Mouse (Mus musculus): ENCODE data around the gene Tomm40.

Gene Tomm40

GRCm38 (mm10) chr7:19715239-19716054 lies at the start of gene Tomm40:
Gene Tomm40, minus strand, starts transcription at chr7:19715438.
- in situ Hi-C loops (cut with MboI; ENCODE audit: low sequenced_read_pairs) = no loop called here

GRCm38 (mm10) chr7:19764581-19764980 lies 49.3 kb upstream of the Tomm40 start:
- in situ Hi-C loops (cut with MboI; ENCODE audit: low sequenced_read_pairs) = no loop called here

- in situ Hi-C loops (cut with MboI; ENCODE audit: low sequenced_read_pairs) = no loop called here
Observed at GRCm38 (mm10) chr7:19763829-19764477, 48.7 kb upstream of the Tomm40 start.

GRCm38 (mm10) chr7:19762283-19762682 lies 47.0 kb upstream of the Tomm40 start:
- in situ Hi-C loops (cut with MboI; ENCODE audit: low sequenced_read_pairs) = no loop called here

- in situ Hi-C loops (cut with MboI; ENCODE audit: low sequenced_read_pairs) = no loop called here
Observed at GRCm38 (mm10) chr7:19760021-19760420, 44.8 kb upstream of the Tomm40 start.

- in situ Hi-C loops (cut with MboI; ENCODE audit: low sequenced_read_pairs) = no loop called here
Observed at GRCm38 (mm10) chr7:19758623-19759022, 43.4 kb upstream of the Tomm40 start.

GRCm38 (mm10) chr7:19755851-19756786 lies 40.9 kb upstream of the Tomm40 start:
- in situ Hi-C loops (cut with MboI; ENCODE audit: low sequenced_read_pairs) = no loop called here

GRCm38 (mm10) chr7:19755008-19755407 lies 39.8 kb upstream of the Tomm40 start:
- in situ Hi-C loops (cut with MboI; ENCODE audit: low sequenced_read_pairs) = no loop called here

- in situ Hi-C loops (cut with MboI; ENCODE audit: low sequenced_read_pairs) = no loop called here
Observed at GRCm38 (mm10) chr7:19754065-19754464, 38.8 kb upstream of the Tomm40 start.

GRCm38 (mm10) chr7:19753587-19753986 lies 38.3 kb upstream of the Tomm40 start:
- in situ Hi-C loops (cut with MboI; ENCODE audit: low sequenced_read_pairs) = no loop called here

GRCm38 (mm10) chr7:19752652-19753051 lies 37.4 kb upstream of the Tomm40 start:
- in situ Hi-C loops (cut with MboI; ENCODE audit: low sequenced_read_pairs) = no loop called here

- in situ Hi-C loops (cut with MboI; ENCODE audit: low sequenced_read_pairs) = no loop called here
Observed at GRCm38 (mm10) chr7:19751070-19751383, 35.8 kb upstream of the Tomm40 start.

- in situ Hi-C loops (cut with MboI; ENCODE audit: low sequenced_read_pairs) = no loop called here
Observed at GRCm38 (mm10) chr7:19750217-19751069, 35.2 kb upstream of the Tomm40 start, which contains the start of gene Nectin2. Gene Nectin2, minus strand, starts transcription at chr7:19750483.

GRCm38 (mm10) chr7:19749389-19750216 lies 34.4 kb upstream of the Tomm40 start:
- in situ Hi-C loops (cut with MboI; ENCODE audit: low sequenced_read_pairs) = no loop called here

- in situ Hi-C loops (cut with MboI; ENCODE audit: low sequenced_read_pairs) = no loop called here
Observed at GRCm38 (mm10) chr7:19748219-19749195, 33.3 kb upstream of the Tomm40 start.

- in situ Hi-C loops (cut with MboI; ENCODE audit: low sequenced_read_pairs) = no loop called here
Observed at GRCm38 (mm10) chr7:19747420-19748218, 32.4 kb upstream of the Tomm40 start.

- in situ Hi-C loops (cut with MboI; ENCODE audit: low sequenced_read_pairs) = no loop called here
Observed at GRCm38 (mm10) chr7:19746426-19747201, 31.4 kb upstream of the Tomm40 start.

Data from CH12F3 (cell line).